Mouse (Mus musculus) G1E (cell line): ENCODE data around the gene Rin3.

Source experiments
- CTCF ChIP-seq: IDR thresholded peaks from 2 replicates; pipeline ENCODE4 v1.5.1; 2012; ENCODE audit warnings: low read depth, low read length, inconsistent platforms, mixed read lengths
- GATA1 ChIP-seq: IDR thresholded peaks from 2 replicates; pipeline ENCODE4 v1.6.1; 2012; ENCODE audit warnings: borderline replicate concordance, low read length, inconsistent platforms, mixed read lengths
- TAL1 ChIP-seq: conservative IDR thresholded peaks from 2 replicates; pipeline ENCODE4 v1.6.1; 2012; ENCODE audit warnings: low read depth, low read length, inconsistent platforms, mixed read lengths

DNA sequence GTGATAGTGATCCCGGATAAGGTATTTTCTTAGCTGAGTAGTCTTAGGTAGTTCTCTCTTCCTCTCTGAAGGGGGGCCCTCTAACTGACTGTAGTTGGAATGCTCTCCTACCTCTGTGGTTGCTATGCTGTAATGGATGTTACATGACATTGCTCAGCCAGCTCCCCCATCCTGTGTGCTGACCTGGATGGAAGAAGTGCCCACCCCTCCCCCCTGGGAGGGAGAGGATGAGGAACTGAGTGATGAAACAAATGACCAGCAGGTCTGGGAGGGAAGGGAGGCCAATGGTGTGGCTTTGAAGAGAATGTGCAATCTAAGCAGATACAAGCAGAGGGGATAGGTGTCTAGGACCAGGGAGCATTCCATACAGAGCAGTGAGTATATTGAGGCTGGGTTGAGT lies 73.9 kb downstream of the Rin3 start:
- TF ChIP-seq CTCF, result no peak
- no peak for TF ChIP-seq TAL1
- TF ChIP-seq GATA1, result no peak
